Comparison of ENCODE assay signal across 15 mouse cellular contexts in genomic region chr4:151409291-151409690, GRCm38 (mm10).
A peak's percentile ranks its signal among the peaks of the same experiment; 100 is the strongest.
DNase-seq lines count a peak whose midpoint lies in the region; ATAC-seq lines count a peak whose summit lies in the region.
"Had no signal": no experiment of that assay in that cellular context is flagged by ENCODE, and none has a peak within 500 bp of the region (broad histone marks: within the 10 kb centered on the region; RNA-seq: fewer than 3 reads in every experiment).

No protein-coding gene starts in this region.

- H3K4me3 ChIP-seq in neural tube, embryonic 13.5 days = no peak overlapping the region
- H3K4me3 ChIP-seq: embryonic facial prominence, embryonic 13.5 days; embryonic facial prominence, embryonic 15.5 days; erythroblast, embryonic 14.5 days; forebrain, embryonic 10.5 days; forebrain, embryonic 12.5 days had no signal

- peak; percentile 42 to 50 for DNase-seq in cerebellum, postnatal 14 days
- no peak for DNase-seq in neural tube, embryonic 10.5 days (ENCODE audit: extremely low spot score, low spot score)
- DNase-seq in gastrocnemius, postnatal 10 days = no peak
- DNase-seq: adrenal gland, adult 2 months; adrenal gland, postnatal 10 days; adrenal gland, postnatal 25 days; cerebellum, adult 8-10 months had no signal

- no peaks in the 10 kb centered on the region for H3K36me3 ChIP-seq in neural tube, embryonic 13.5 days
- H3K36me3 ChIP-seq: embryonic facial prominence, embryonic 13.5 days; embryonic facial prominence, embryonic 15.5 days; forebrain, embryonic 10.5 days; forebrain, embryonic 12.5 days had no signal

- H3K9me3 ChIP-seq in neural tube, embryonic 13.5 days = no peaks in the 10 kb centered on the region
- H3K9me3 ChIP-seq: embryonic facial prominence, embryonic 13.5 days; embryonic facial prominence, embryonic 15.5 days; forebrain, embryonic 12.5 days had no signal

- H3K9ac ChIP-seq in neural tube, embryonic 13.5 days = no peak overlapping the region
- H3K9ac ChIP-seq: embryonic facial prominence, embryonic 13.5 days; embryonic facial prominence, embryonic 15.5 days; forebrain, embryonic 12.5 days had no signal

- ATAC-seq in cerebellum, adult (ENCODE audit: insufficient number of reproducible peaks, low FRiP score, low TSS enrichment) = no peak
- ATAC-seq in neural tube, embryonic 13.5 days (ENCODE audit: low read depth) = no peak
- ATAC-seq: forebrain, embryonic 14.5 days had no signal

- H3K4me2 ChIP-seq in neural tube, embryonic 13.5 days = no peak overlapping the region
- H3K4me2 ChIP-seq: embryonic facial prominence, embryonic 13.5 days; embryonic facial prominence, embryonic 15.5 days; forebrain, embryonic 12.5 days had no signal

- peaks cover 55% of the 10 kb centered on the region for H3K4me1 ChIP-seq in neural tube, embryonic 13.5 days (replicated peaks)

- 80% methylated on average over 6 of the region's 6 CpGs for WGBS in neural tube, embryonic 13.5 days

- 0 out of 2 replicates have a peak overlapping the region, but pooled peaks have one; percentile 23 for H3K27ac ChIP-seq in neural tube, embryonic 13.5 days (replicated peaks)
- H3K27ac ChIP-seq: embryonic facial prominence, embryonic 13.5 days; embryonic facial prominence, embryonic 15.5 days; forebrain, embryonic 10.5 days; forebrain, embryonic 12.5 days had no signal

- H3K27me3 ChIP-seq in neural tube, embryonic 13.5 days = no peaks in the 10 kb centered on the region
- H3K27me3 ChIP-seq: embryonic facial prominence, embryonic 15.5 days had no signal

Comparison
In these comparisons a context has a peak if more than half of its experiments do, and no peak if none do; other contexts are left out.
1. DNase-seq: peak in cerebellum, postnatal 14 days (2 of 2); none in neural tube, embryonic 10.5 days (single experiment) and gastrocnemius, postnatal 10 days (single experiment).